23 mouse cellular contexts compared by ENCODE assay signal in the genomic region with DNA sequence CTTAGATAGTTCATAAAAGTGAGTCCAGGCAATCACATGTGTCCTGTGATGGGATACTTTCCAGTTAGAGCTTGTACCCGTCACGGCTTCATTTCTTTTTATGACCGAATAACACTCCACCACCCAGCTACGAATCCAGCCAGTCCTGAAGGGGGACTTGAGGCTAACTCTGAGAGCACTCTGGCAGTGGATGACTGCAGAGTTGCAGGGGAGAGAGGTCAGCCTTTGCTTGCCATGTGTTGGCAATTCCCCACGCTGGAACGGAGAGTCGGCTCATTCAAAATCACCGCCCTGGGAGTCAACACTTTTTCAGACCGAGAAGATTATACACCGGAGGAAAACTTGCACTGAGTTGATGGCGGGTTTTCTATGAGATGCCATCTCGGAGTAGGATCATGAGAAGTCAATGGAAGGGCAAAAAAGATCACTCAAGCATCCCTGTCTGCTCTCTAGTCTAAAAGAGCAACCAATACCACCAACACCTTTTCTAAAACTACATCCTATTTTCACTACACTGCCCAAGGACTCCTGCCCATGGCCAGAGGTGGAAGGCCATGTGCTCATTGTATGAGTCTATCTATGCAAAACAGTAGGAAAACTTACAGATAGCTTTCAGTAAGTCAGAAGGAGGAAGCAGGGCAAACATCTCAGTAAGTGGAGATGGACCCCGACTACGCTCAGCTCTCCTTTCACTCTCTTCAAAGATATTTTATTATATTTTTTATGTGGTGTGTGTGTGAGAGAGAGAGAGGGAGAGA. TPM values are rescaled to one million over a fixed set of nuclear protein-coding genes. Genes with fewer than 3 reads are reported as not detected.
"Had no signal": no experiment of that assay in that cellular context is flagged by ENCODE, and none has a peak within 500 bp of the region (broad histone marks: within the 10 kb centered on the region; RNA-seq: fewer than 3 reads in every experiment).

No protein-coding gene starts in this region.

- H3K4me2 ChIP-seq: lung, embryonic 14.5 days; midbrain, embryonic 12.5 days; neural tube, embryonic 13.5 days; neural tube, embryonic 15.5 days had no signal

- H3K36me3 ChIP-seq: midbrain, embryonic 10.5 days; midbrain, embryonic 12.5 days; neural tube, embryonic 13.5 days; neural tube, embryonic 15.5 days had no signal

- H3K4me3 ChIP-seq: midbrain, embryonic 10.5 days; midbrain, embryonic 12.5 days; myocyte; neural tube, embryonic 13.5 days; neural tube, embryonic 15.5 days had no signal

- DNase-seq: lung, adult 18-20 months; lung, embryonic 14.5 days; lung, postnatal 10 days; lung, postnatal 4 days; midbrain, embryonic 14.5 days; retina, postnatal 1 day; right cerebral cortex, adult 18-20 months; right cerebral cortex, postnatal 25 days; right cerebral cortex, postnatal 4 days; spleen, adult 18-20 months; thymus, adult 18-20 months; thymus, postnatal 14 days; thymus, postnatal 36 days had no signal

- H3K9ac ChIP-seq: lung, embryonic 14.5 days; midbrain, embryonic 12.5 days; neural tube, embryonic 13.5 days; neural tube, embryonic 15.5 days had no signal

- H3K9me3 ChIP-seq: midbrain, embryonic 10.5 days; midbrain, embryonic 12.5 days; neural tube, embryonic 13.5 days; neural tube, embryonic 15.5 days had no signal

- ATAC-seq: midbrain, embryonic 16.5 days had no signal

- H3K27ac ChIP-seq: midbrain, embryonic 10.5 days; midbrain, embryonic 12.5 days; neural tube, embryonic 13.5 days; neural tube, embryonic 15.5 days had no signal

RNA-seq across cellular contexts. Expression of a gene that starts 2.4 kb away (rescaled TPM):
- total RNA-seq: megakaryocyte, adult 5-6 weeks; megakaryocyte-erythroid progenitor cell, adult 5-6 weeks had no signal
- polyA plus RNA-seq: lung, embryonic 14.5 days; midbrain, embryonic 10.5 days; neural tube, embryonic 11.5 days; stomach, embryonic 14.5 days had no signal
